Mouse (Mus musculus) lung, embryonic 15.5 days (tissue): ENCODE data around the gene Lenep. TPM values are rescaled to one million over a fixed set of nuclear protein-coding genes. Genes with fewer than 3 reads are reported as not detected.

Source experiments
- ATAC-seq: fragments of 200-750 bp; cut with Nextera tagmentation; 2 replicates; pipeline ENCODE4 v1.8.0; 2017; ENCODE audit warnings: moderate number of reproducible peaks, borderline replicate concordance; ENCODE audit not compliant: low FRiP score, low TSS enrichment; ENCODE audit errors: extremely low read depth
- H3K27ac ChIP-seq: fragments of 300-500 bp; sonication (generic); 2 replicates; pipeline ENCODE4 v1.5.1; 2015; ENCODE audit warnings: moderate library complexity, mild to moderate bottlenecking, inconsistent platforms
- H3K27me3 ChIP-seq: fragments of 300-500 bp; sonication (generic); 2 replicates; pipeline ENCODE4 v1.6.1; 2015; ENCODE audit warnings: inconsistent platforms
- H3K36me3 ChIP-seq: fragments of 300-500 bp; sonication (generic); 2 replicates; pipeline ENCODE4 v1.6.1; 2015; ENCODE audit warnings: inconsistent platforms
- H3K4me1 ChIP-seq: fragments of 300-500 bp; sonication (generic); 2 replicates; pipeline ENCODE4 v1.6.1; 2015; ENCODE audit warnings: inconsistent platforms
- H3K4me2 ChIP-seq: fragments of 300-500 bp; sonication (generic); 2 replicates; pipeline ENCODE4 v1.6.1; 2015; ENCODE audit warnings: inconsistent platforms, mild to moderate bottlenecking, moderate library complexity
- H3K4me3 ChIP-seq: fragments of 300-500 bp; sonication (generic); 2 replicates; pipeline ENCODE4 v1.5.1; 2015; ENCODE audit warnings: mild to moderate bottlenecking, inconsistent platforms
- H3K9ac ChIP-seq: fragments of 300-500 bp; sonication (generic); 2 replicates; pipeline ENCODE4 v1.6.1; 2015; ENCODE audit warnings: inconsistent platforms
- H3K9me3 ChIP-seq: fragments of 300-500 bp; sonication (generic); 2 replicates; pipeline ENCODE4 v1.6.1; 2016; ENCODE audit warnings: inconsistent platforms
- WGBS: fragments of 180-500 bp; shearing (Covaris S2); methylation state at CpG from one replicate; pipeline ENCODE4 v1.1.7; 2015; 5-methylcytosine and 5-hydroxymethylcytosine counted together
- polyA plus RNA-seq: library from polyadenylated mRNA; unstranded; fragments of >200 nt; fragmentation: Nextera tagmentation; extraction: Ambion mirVana; gene quantifications from 2 replicates; pipeline ENCODE4 v1.2.1, GENCODE M21; 2015

The Lenep gene
- polyA plus RNA-seq, 1 experiment from 2014 or later = not detected

- no peaks in the 10 kb centered on the region for H3K27me3 ChIP-seq
- H3K27ac ChIP-seq = 0 out of 2 replicates have a peak overlapping the region, but pooled peaks have one; percentile 93
- H3K9me3 ChIP-seq = no peaks in the 10 kb centered on the region
- 45% methylated on average over 6 of the region's 6 CpGs for WGBS
- peaks cover 72% of the 10 kb centered on the region for H3K4me1 ChIP-seq
- no peak overlapping the region for H3K4me3 ChIP-seq
- no peak overlapping the region for H3K9ac ChIP-seq
- ATAC-seq = no peak
- no peak overlapping the region for H3K4me2 ChIP-seq
- H3K36me3 ChIP-seq = no peaks in the 10 kb centered on the region
These were observed 13.5 kb downstream of the Lenep start for GRCm38 (mm10) chr3:89388901-89389740.

DNA sequence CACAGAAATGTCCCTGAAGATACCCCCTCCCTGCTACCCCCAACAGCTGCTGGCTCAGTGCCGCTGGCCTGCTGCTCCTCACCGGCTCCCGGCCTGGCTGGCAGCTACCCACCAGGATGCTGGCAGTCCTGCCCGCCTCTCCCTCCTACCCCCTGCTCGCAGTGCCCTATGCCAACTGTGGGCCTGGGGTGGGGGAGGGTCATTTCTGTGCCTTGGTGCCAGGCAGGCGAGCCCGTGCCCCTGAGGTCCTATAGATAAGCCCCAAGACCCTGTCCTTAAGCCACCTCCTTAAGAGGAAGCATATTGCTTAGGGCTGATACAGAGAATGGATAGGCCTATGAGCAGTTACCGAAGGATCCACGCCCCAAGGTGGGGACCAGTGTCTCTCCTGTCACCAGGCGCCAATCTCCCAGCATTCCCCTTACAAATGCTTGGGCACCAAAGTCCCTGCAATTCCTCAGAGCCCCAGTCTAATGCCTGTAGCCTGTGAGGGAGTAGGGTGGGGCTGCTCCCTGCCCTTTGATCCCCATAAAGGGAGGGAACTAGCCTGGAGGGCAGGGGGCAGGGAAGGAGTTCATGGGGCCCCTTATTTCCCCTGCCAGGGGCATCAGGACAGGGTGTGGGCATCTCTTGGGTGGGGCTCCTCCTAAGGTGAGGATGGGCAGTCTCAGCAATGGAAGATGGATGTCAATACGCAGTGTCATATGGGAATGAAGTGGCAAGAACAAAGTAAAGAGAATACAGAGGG lies 14.3 kb downstream of the Lenep start:
- H3K27ac ChIP-seq = 0 out of 2 replicates have a peak overlapping the region, but pooled peaks have one; percentile 19
- H3K4me2 ChIP-seq = no peak overlapping the region; the same call in 1 of the 2 replicates
- H3K4me3 ChIP-seq = no peak overlapping the region
- no peaks in the 10 kb centered on the region for H3K36me3 ChIP-seq
- H3K4me1 ChIP-seq = peaks cover 76% of the 10 kb centered on the region
- WGBS = 80% methylated on average over 8 of the region's 11 CpGs
- H3K9ac ChIP-seq = no peak overlapping the region
- ATAC-seq = no peak
- H3K9me3 ChIP-seq = no peaks in the 10 kb centered on the region
- no peaks in the 10 kb centered on the region for H3K27me3 ChIP-seq

GRCm38 (mm10) chr3:89387632-89388031 lies 15.0 kb downstream of the Lenep start:
- Histone ChIP-seq H3K4me2 (peak overlapping the region; percentile 22; the same call in 1 of the 2 replicates), H3K9ac (no peak overlapping the region), H3K27ac (peak overlapping the region; percentile 27; the same call in 1 of the 2 replicates), H3K4me1 (peaks cover 77% of the 10 kb centered on the region), H3K27me3 (no peaks in the 10 kb centered on the region), H3K36me3 (no peaks in the 10 kb centered on the region), H3K9me3 (no peaks in the 10 kb centered on the region), H3K4me3 (0 out of 2 replicates have a peak overlapping the region, but pooled peaks have one; percentile 1)
- 72% methylated on average over 11 of the region's 11 CpGs for WGBS
- ATAC-seq = no peak

GRCm38 (mm10) chr3:89386438-89387420 lies 15.9 kb downstream of the Lenep start:
- 0 out of 2 replicates have a peak overlapping the region, but pooled peaks have one; percentile 1 for H3K4me3 ChIP-seq
- ATAC-seq = no peak
- H3K27ac ChIP-seq = peak overlapping the region; percentile 27; the same call in 1 of the 2 replicates
- no peaks in the 10 kb centered on the region for H3K9me3 ChIP-seq
- 0 out of 2 replicates have a peak overlapping the region, but pooled peaks have one; percentile 4 for H3K9ac ChIP-seq
- peak overlapping the region; percentile 22; the same call in 1 of the 2 replicates for H3K4me2 ChIP-seq
- peaks cover 75% of the 10 kb centered on the region for H3K4me1 ChIP-seq
- no peaks in the 10 kb centered on the region for H3K36me3 ChIP-seq
- H3K27me3 ChIP-seq = no peaks in the 10 kb centered on the region
- 54% methylated on average over 17 of the region's 17 CpGs for WGBS

DNA sequence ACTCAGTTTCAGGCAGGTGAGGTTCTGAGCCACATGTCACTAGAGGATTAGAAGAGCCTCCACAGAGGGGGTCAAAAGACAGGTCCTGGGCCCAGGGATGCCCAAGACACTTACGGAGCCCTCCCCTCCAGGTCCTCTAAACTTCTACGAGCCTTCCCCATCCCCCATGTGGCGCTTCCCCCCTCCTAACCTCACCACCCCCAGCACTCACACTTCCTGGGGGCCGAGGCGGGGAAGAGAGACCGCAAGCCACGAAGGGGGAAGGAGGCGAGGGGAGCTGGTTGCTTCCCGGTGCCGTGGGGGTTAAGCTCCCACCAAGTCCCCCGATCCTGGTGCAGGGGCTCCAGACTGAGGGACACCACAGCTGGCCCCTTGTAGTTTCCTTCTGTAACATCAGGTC lies 17.1 kb downstream of the Lenep start:
- no peak overlapping the region for H3K9ac ChIP-seq
- H3K4me2 ChIP-seq = no peak overlapping the region
- no peak overlapping the region for H3K4me3 ChIP-seq
- H3K36me3 ChIP-seq = peaks cover 5% of the 10 kb centered on the region
- 29% methylated on average over 9 of the region's 11 CpGs for WGBS
- peaks cover 62% of the 10 kb centered on the region for H3K4me1 ChIP-seq
- ATAC-seq = no peak
- no peaks in the 10 kb centered on the region for H3K9me3 ChIP-seq
- no peaks in the 10 kb centered on the region for H3K27me3 ChIP-seq
- H3K27ac ChIP-seq = no peak overlapping the region

DNA sequence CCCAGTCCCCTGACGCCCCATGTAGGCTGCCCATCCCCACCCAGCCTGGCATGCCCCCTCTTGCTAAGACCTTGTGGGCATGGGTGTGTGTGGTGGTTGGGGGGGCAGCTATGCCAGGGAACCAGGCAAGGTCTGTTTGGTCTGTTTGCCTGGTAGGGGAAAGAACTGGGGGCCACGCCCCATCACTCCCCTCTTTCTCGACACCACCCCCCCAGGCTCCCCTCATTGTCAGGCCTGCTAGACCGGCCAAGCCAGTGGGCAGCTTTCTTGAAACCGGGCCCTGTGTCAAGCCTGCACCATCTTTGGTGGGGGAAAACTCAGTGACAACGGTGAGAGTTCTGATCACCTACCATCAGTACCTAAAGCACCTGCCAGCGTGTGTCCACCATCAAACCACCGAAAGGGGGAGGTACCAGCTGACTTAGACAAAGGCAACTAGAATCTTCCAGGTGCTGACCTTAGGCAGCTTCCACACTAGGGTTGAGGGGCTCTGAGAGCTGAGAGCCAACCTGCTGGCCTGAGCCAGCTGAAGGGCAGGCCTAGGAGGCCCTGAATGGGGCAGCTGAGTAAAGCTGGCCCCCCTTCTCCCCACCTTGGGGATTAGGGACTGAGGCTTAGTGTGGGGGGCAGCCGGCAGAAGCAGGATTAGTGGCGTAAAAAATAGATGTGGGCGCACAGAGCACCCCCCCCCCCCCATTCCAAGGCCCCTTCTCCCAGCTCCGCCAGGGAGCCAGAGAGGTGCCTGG lies 18.1 kb downstream of the Lenep start:
- WGBS = 70% methylated on average over 10 of the region's 12 CpGs
- Histone ChIP-seq H3K4me3 (no peak overlapping the region), H3K9ac (no peak overlapping the region), H3K9me3 (no peaks in the 10 kb centered on the region), H3K27me3 (no peaks in the 10 kb centered on the region), H3K4me2 (peak overlapping the region; percentile 16; the same call in 1 of the 2 replicates), H3K36me3 (peaks cover 15% of the 10 kb centered on the region), H3K4me1 (peaks cover 53% of the 10 kb centered on the region), H3K27ac (peak overlapping the region; percentile 44; the same call in 1 of the 2 replicates)
- no peak for ATAC-seq

DNA sequence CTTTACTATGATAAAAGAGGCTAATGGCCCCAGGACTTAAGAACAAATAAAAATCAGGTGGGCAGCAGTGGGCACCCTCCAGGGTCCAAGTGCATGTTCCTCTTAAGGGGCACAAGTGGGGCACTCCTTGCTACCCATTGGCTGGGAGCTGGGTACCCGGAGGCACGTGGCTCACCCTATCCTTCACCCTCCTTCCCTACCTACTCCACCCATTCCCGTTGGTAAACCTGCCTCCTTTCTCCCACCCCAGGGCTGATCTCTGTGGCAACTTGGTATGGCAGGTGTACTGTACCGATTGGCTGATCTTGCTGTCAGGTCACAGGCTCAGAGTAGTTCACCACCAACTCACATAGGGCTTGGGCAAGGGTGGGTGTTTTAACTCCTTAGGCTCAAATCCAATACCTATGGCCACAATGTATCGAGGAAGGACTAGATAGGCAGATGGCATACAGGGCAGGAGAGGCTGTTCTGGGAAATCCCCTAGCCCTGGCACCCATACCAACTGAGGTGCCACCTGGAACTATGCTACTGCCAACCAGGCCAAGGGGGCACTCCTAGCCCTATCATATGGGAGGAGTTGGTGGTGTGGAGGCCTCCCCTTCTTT lies 18.8 kb downstream of the Lenep start:
- 73% methylated on average over 5 of the region's 5 CpGs for WGBS
- H3K9me3 ChIP-seq = no peaks in the 10 kb centered on the region
- 0 out of 2 replicates have a peak overlapping the region, but pooled peaks have one; percentile 24 for H3K27ac ChIP-seq
- H3K4me1 ChIP-seq = peaks cover 56% of the 10 kb centered on the region
- no peak for ATAC-seq
- H3K9ac ChIP-seq = no peak overlapping the region
- H3K27me3 ChIP-seq = no peaks in the 10 kb centered on the region
- H3K4me3 ChIP-seq = no peak overlapping the region
- peak overlapping the region; percentile 16; the same call in 1 of the 2 replicates for H3K4me2 ChIP-seq
- peaks cover 18% of the 10 kb centered on the region for H3K36me3 ChIP-seq

DNA sequence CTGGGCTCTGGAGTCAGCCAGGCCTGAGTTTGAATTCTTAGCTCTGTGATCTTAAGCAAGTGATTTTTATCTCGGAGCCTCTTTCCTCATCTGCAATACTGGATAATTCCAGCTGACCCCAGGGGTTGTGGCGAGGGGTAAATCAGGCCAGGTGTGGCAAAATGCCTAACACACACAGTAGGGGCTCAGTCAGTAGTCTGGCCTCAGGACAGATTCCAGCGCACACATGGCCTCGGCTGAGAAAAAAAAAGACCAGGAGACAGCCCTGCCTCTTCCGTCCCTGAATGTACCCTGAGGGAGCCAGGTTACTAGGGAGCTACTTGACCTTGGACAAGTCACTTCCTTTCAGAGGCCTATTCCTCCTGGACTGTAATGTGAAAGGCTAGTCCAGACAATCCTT lies 19.6 kb downstream of the Lenep start:
- 79% methylated on average over 5 of the region's 5 CpGs for WGBS
- peaks cover 56% of the 10 kb centered on the region for H3K4me1 ChIP-seq
- H3K9ac ChIP-seq = no peak overlapping the region
- peak overlapping the region; percentile 24; the same call in 1 of the 2 replicates for H3K27ac ChIP-seq
- H3K4me2 ChIP-seq = no peak overlapping the region
- no peaks in the 10 kb centered on the region for H3K9me3 ChIP-seq
- peaks cover 18% of the 10 kb centered on the region for H3K36me3 ChIP-seq
- no peaks in the 10 kb centered on the region for H3K27me3 ChIP-seq
- ATAC-seq = no peak
- no peak overlapping the region for H3K4me3 ChIP-seq

DNA sequence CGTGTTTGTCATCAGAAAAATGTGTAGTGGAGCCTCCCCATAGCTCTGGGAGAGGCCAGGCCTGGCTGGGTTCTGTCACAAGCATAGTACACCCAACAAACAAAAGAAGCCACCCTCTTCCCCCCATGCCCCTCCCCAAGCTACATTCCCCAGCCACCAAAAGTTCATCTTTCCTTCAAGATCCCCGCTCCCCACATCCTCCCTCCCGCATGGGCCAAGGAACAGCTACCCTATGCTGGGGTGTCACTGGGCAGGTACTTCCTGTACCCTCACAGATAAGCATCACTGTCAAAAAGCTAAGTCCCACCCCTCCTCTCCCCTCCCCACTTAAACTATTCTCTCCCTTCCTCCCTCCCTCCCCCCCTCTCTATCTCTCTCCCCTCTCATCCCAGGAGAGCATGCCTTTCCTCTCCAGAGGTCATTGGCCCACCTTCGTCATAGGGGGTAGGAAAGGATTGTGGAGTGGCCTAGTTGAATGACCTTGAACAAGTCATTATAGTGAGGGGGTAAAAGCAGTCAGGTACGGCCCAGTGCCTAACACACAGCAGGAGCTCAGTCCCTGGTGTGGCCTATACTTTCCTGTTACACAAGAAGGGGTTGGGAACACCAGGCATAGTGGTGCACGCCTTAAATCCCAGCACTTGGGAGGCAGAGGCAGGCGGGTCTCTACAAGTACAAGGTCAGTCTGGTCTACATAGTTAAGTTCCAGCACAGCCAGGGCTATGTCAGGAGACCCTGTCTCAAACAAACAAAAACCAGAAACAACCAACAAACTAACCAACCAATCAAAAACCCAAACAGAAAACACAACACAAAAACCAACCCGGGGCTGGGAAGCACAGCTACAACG lies 20.3 kb downstream of the Lenep start:
- WGBS = 86% methylated on average over 9 of the region's 9 CpGs
- H3K9ac ChIP-seq = no peak overlapping the region

More for the DNA sequence above, 20.3 kb downstream of the Lenep start:
- Histone ChIP-seq H3K4me2 (no peak overlapping the region), H3K4me3 (no peak overlapping the region), H3K9me3 (no peaks in the 10 kb centered on the region), H3K4me1 (peaks cover 56% of the 10 kb centered on the region), H3K36me3 (peaks cover 18% of the 10 kb centered on the region), H3K27me3 (no peaks in the 10 kb centered on the region), H3K27ac (no peak overlapping the region)
- no peak for ATAC-seq
